Mouse (Mus musculus) hindbrain, embryonic 10.5 days (tissue): ENCODE results near the gene Tcaf2. TPM values are rescaled to one million over a fixed set of nuclear protein-coding genes. Genes with fewer than 3 reads are reported as not detected.
A peak's percentile ranks its signal among the peaks of the same experiment; 100 is the strongest.

Source experiments
- DNase-seq: peaks from one replicate; pipeline ENCODE4 v3.0.0-alpha.2; 2017; ENCODE audit warnings: low spot score
- H3K27ac ChIP-seq: fragments of 300-500 bp; sonication (generic); 2 replicates; pipeline ENCODE4 v1.5.1; 2016; ENCODE audit warnings: mild to moderate bottlenecking, moderate library complexity
- H3K27me3 ChIP-seq: fragments of 300-500 bp; sonication (generic); 2 replicates; pipeline ENCODE4 v1.6.1; 2016; ENCODE audit warnings: mild to moderate bottlenecking; ENCODE audit not compliant: poor library complexity, insufficient read depth, severe bottlenecking
- H3K36me3 ChIP-seq: fragments of 300-500 bp; sonication (generic); 2 replicates; pipeline ENCODE4 v1.6.1; 2016; ENCODE audit warnings: mild to moderate bottlenecking, moderate library complexity
- H3K4me1 ChIP-seq: fragments of 300-500 bp; sonication (generic); replicated peaks from 2 replicates; pipeline ENCODE4 v1.6.1; 2016; ENCODE audit warnings: mild to moderate bottlenecking
- H3K4me3 ChIP-seq: fragments of 300-500 bp; sonication (generic); 2 replicates; pipeline ENCODE4 v1.5.1; 2016; ENCODE audit warnings: mild to moderate bottlenecking, moderate library complexity
- H3K9me3 ChIP-seq: fragments of 300-500 bp; sonication (generic); 2 replicates; pipeline ENCODE4 v1.6.1; 2016; ENCODE audit warnings: mild to moderate bottlenecking, moderate library complexity
- WGBS: fragments of 180-500 bp; shearing (Covaris S2); methylation state at CpG from one replicate; pipeline ENCODE4 v1.1.7; 2016; 5-methylcytosine and 5-hydroxymethylcytosine counted together
- polyA plus RNA-seq: library from polyadenylated mRNA; unstranded; fragments of >200 nt; fragmentation: Nextera tagmentation; extraction: Ambion mirVana; gene quantifications from 2 replicates; pipeline ENCODE4 v1.2.1, GENCODE M21; 2016

The Tcaf2 gene
- 4.6 and 4.9 TPM in 2 replicates for polyA plus RNA-seq

DNA sequence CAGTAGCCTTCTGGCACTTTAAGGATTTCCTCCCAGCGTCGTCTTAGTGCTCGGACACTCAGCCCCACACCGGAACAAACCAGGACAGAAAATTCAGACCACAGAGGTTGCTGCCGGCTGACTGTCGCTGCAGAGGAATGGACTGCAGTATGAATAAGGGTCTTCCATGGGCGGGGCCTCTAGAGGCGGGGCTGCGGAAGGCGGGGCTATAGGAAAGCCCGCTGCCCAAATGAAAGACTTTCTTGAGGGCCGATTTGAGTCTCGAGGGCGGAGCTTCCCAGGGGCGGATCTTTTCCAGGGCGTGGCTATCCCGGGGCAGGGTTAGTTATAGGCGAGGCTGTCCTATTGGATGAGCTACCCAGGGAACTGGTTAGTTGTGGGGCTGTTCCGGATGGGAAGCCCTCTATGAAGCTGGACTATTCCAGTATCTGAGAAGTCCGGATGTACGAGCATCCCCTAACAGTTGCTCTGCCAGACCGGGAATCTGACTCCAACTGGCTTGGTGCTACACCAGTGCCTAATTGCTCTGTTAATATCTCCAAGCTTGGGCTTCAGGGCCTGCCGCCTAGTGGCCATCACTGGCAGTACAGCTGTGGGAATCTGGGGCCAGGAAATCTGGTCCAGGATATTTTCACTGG is at the start of gene Tcaf2:
Gene Tcaf2, minus strand, starts transcription at position 343 of the 638 bp plus-strand sequence.
- Histone ChIP-seq H3K9me3 (no peaks in the 10 kb centered on the region), H3K36me3 (no peaks in the 10 kb centered on the region), H3K4me1 (no peaks in the 10 kb centered on the region), H3K27ac (peak within 1 kb of the TSS; percentile 66), H3K4me3 (peak within 1 kb of the TSS; percentile 46), H3K27me3 (no peaks in the 10 kb centered on the region)
- DNase-seq, result peak; percentile 95
- WGBS, result 0% methylated on average over 23 of the region's 23 CpGs

DNA sequence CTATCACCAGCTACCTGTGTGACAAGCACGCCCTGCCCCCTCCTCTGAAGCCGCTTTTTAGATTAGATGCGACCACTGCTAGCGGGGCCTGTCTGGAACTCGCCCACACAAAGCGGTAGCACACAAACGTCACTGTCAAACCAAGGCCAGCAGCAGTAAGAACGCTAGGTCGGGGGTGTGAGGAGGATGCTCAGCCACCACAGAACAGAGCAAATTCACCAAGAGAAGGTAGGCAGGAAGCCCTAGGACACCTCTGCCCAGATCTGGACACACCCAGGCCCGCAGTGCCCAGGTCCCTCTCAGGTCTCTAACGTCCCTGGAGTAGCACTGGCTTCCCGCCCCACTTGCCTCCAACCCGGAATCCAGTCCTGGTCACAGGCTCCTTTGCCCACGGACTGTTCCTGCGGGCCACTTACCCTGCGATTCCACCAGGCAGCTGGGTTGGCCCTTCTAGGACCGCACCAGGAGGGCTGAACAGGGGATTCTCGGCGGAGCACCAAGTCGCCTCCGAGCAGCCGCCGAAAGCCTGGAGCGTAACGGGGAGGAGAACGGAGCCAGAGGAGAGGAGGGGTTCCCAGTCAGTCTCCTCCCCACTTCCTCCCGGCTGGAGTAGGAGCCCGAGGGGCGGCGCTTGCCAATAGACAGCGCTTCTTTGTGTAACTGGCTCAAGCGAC is 47.6 kb upstream of the Tcaf2 start:
- peaks cover 28% of the 10 kb centered on the region for H3K36me3 ChIP-seq
- peak overlapping the region; percentile 78 for H3K4me3 ChIP-seq
- peaks cover 26% of the 10 kb centered on the region for H3K4me1 ChIP-seq
- under 1% methylated on average over 32 of the region's 32 CpGs for WGBS
- no peaks in the 10 kb centered on the region for H3K27me3 ChIP-seq
- peak; percentile 89 for DNase-seq
- H3K27ac ChIP-seq, result peak overlapping the region; percentile 96
- H3K9me3 ChIP-seq, result no peaks in the 10 kb centered on the region

- Histone ChIP-seq H3K27me3 (no peaks in the 10 kb centered on the region), H3K9me3 (no peaks in the 10 kb centered on the region), H3K4me3 (peak overlapping the region; percentile 78), H3K27ac (peak overlapping the region; percentile 96), H3K4me1 (peaks cover 26% of the 10 kb centered on the region), H3K36me3 (peaks cover 29% of the 10 kb centered on the region)
- peak; percentile 87 for DNase-seq
- WGBS, result under 1% methylated on average over 10 of the region's 10 CpGs
Observed at GRCm38 (mm10) chr6:42692154-42692516, 47.1 kb upstream of the Tcaf2 start.

GRCm38 (mm10) chr6:42689761-42690160 is 44.7 kb upstream of the Tcaf2 start:
- Histone ChIP-seq H3K4me1 (peaks cover 26% of the 10 kb centered on the region), H3K4me3 (no peak overlapping the region), H3K9me3 (no peaks in the 10 kb centered on the region), H3K27ac (no peak overlapping the region), H3K36me3 (peaks cover 47% of the 10 kb centered on the region), H3K27me3 (no peaks in the 10 kb centered on the region)
- DNase-seq, result no peak

- WGBS, result 90% methylated on average over 5 of the region's 5 CpGs
- H3K27me3 ChIP-seq, result no peaks in the 10 kb centered on the region
- no peaks in the 10 kb centered on the region for H3K9me3 ChIP-seq
- no peak for DNase-seq
- H3K4me1 ChIP-seq, result peaks cover 19% of the 10 kb centered on the region
- no peak overlapping the region for H3K4me3 ChIP-seq
- H3K27ac ChIP-seq, result no peak overlapping the region
- peaks cover 60% of the 10 kb centered on the region for H3K36me3 ChIP-seq
Observed at GRCm38 (mm10) chr6:42687907-42688306, 42.9 kb upstream of the Tcaf2 start.

GRCm38 (mm10) chr6:42680077-42680476 is 35.0 kb upstream of the Tcaf2 start:
- H3K36me3 ChIP-seq, result peaks cover 84% of the 10 kb centered on the region
- no peaks in the 10 kb centered on the region for H3K9me3 ChIP-seq
- no peak overlapping the region for H3K27ac ChIP-seq
- H3K27me3 ChIP-seq, result no peaks in the 10 kb centered on the region
- H3K4me3 ChIP-seq, result no peak overlapping the region
- H3K4me1 ChIP-seq, result no peaks in the 10 kb centered on the region
- no peak for DNase-seq
- WGBS, result 93% methylated on average over 7 of the region's 7 CpGs

GRCm38 (mm10) chr6:42676011-42676410 is 31.0 kb upstream of the Tcaf2 start:
- no peaks in the 10 kb centered on the region for H3K4me1 ChIP-seq
- no peak for DNase-seq
- no peaks in the 10 kb centered on the region for H3K27me3 ChIP-seq
- no peak overlapping the region for H3K27ac ChIP-seq
- H3K36me3 ChIP-seq, result peaks cover 96% of the 10 kb centered on the region
- H3K4me3 ChIP-seq, result no peak overlapping the region
- WGBS, result 95% methylated on average over 3 of the region's 3 CpGs
- H3K9me3 ChIP-seq, result no peaks in the 10 kb centered on the region

GRCm38 (mm10) chr6:42671767-42672166 is 26.7 kb upstream of the Tcaf2 start:
- no peak for DNase-seq

GRCm38 (mm10) chr6:42667722-42668121 is 22.7 kb upstream of the Tcaf2 start:
- no peak for DNase-seq
- no peaks in the 10 kb centered on the region for H3K9me3 ChIP-seq
- no peak overlapping the region for H3K27ac ChIP-seq
- H3K36me3 ChIP-seq, result peaks cover 34% of the 10 kb centered on the region
- H3K4me3 ChIP-seq, result no peak overlapping the region
- no peaks in the 10 kb centered on the region for H3K27me3 ChIP-seq
- H3K4me1 ChIP-seq, result no peaks in the 10 kb centered on the region
- WGBS, result 92% methylated on average over 2 of the region's 2 CpGs

More at GRCm38 (mm10) chr6:42671767-42672166, 26.7 kb upstream of the Tcaf2 start:
- 89% methylated on average over 1 of the region's 1 CpGs for WGBS
- H3K27me3 ChIP-seq, result no peaks in the 10 kb centered on the region
- H3K36me3 ChIP-seq, result peaks cover 73% of the 10 kb centered on the region
- no peaks in the 10 kb centered on the region for H3K9me3 ChIP-seq
- no peaks in the 10 kb centered on the region for H3K4me1 ChIP-seq
- H3K4me3 ChIP-seq, result no peak overlapping the region
- no peak overlapping the region for H3K27ac ChIP-seq

DNA sequence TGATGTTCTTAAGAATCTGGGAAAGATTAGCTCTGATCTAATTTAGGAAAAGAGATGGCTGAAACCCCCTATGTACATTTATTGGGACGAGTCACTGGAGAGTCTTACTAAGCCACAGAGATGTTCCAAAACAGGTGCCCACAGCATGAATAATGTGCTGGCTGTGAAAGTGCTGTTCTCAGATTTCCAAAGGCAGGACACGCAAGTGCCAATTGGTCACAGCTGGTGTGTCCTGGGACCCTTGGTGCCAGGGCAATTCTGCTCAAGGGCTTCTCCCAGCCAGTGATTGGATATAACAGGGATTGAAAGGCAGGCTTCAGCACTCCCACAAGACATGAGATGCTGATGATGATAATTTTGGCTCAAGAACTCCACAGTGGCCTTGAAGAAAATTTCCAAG is 16.7 kb upstream of the Tcaf2 start:
- Histone ChIP-seq H3K27ac (no peak overlapping the region), H3K4me3 (no peak overlapping the region), H3K36me3 (no peaks in the 10 kb centered on the region), H3K27me3 (no peaks in the 10 kb centered on the region), H3K4me1 (no peaks in the 10 kb centered on the region), H3K9me3 (no peaks in the 10 kb centered on the region)
- DNase-seq, result no peak
- 65% methylated on average over 2 of the region's 2 CpGs for whole genome bisulfite sequencing

GRCm38 (mm10) chr6:42634393-42634792 is 10.7 kb downstream of the Tcaf2 start:
- Histone ChIP-seq H3K9me3 (no peaks in the 10 kb centered on the region), H3K27ac (no peak overlapping the region), H3K27me3 (no peaks in the 10 kb centered on the region), H3K36me3 (no peaks in the 10 kb centered on the region), H3K4me3 (no peak overlapping the region), H3K4me1 (no peaks in the 10 kb centered on the region)
- 79% methylated on average over 5 of the region's 5 CpGs for WGBS
- DNase-seq, result no peak

DNA sequence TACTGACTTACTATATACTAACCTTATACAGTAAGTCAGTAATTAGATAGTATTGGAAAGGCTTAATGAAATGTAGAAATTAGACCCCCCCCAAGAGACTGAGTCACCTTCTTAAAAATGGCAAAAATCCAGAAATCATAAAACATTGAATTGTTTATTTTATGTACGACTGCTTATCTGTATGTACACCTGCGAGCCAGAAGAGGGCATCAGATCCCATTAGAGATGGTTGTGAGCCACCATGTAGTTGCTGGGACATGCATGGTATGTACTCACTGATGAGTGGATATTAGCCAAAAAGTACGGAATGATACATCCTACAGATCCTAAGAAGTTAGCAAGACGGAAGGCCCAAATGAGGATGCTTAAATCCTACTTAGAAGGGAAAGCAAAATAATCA is 13.7 kb downstream of the Tcaf2 start:
- Histone ChIP-seq H3K4me1 (no peaks in the 10 kb centered on the region), H3K27ac (no peak overlapping the region), H3K9me3 (no peaks in the 10 kb centered on the region), H3K27me3 (no peaks in the 10 kb centered on the region), H3K36me3 (no peaks in the 10 kb centered on the region), H3K4me3 (no peak overlapping the region)
- WGBS, result 75% methylated on average over 4 of the region's 4 CpGs
- DNase-seq, result no peak

GRCm38 (mm10) chr6:42616904-42617303 is 28.1 kb downstream of the Tcaf2 start:
- DNase-seq, result no peak
- Histone ChIP-seq H3K27me3 (no peaks in the 10 kb centered on the region), H3K9me3 (no peaks in the 10 kb centered on the region), H3K36me3 (no peaks in the 10 kb centered on the region), H3K4me3 (no peak overlapping the region), H3K27ac (no peak overlapping the region), H3K4me1 (no peaks in the 10 kb centered on the region)
- WGBS, result 84% methylated on average over 2 of the region's 2 CpGs
